Mouse (Mus musculus) CH12.LX (cell line): ENCODE results near the gene Per3. TPM values are rescaled to one million over a fixed set of nuclear protein-coding genes. Genes with fewer than 3 reads are reported as not detected.

Experiments
- DNase-seq: peaks from one replicate; pipeline ENCODE4 v3.0.0-alpha.2; 2013; ENCODE audit errors: extremely low read depth
- H3K27ac ChIP-seq: 2 replicates; pipeline ENCODE4 v1.5.1; 2012; ENCODE audit warnings: low read depth, mild to moderate bottlenecking, control low read depth, moderate library complexity; ENCODE audit not compliant: insufficient read depth
- H3K27me3 ChIP-seq: replicated peaks from 2 replicates; pipeline ENCODE3; 2012; ENCODE audit warnings: inconsistent platforms
- H3K36me3 ChIP-seq, 2 experiments: replicated peaks in 1 of 2; 2 replicates each; pipeline versions ENCODE3 to v1.6.1; 2012; ENCODE audit warnings: inconsistent platforms in 1 of 2, low read length in 1 of 2, mild to moderate bottlenecking in 1 of 2, mixed read lengths in 1 of 2, moderate library complexity in 1 of 2; ENCODE audit not compliant: control insufficient read depth in 1 of 2, insufficient read depth in 1 of 2
- H3K4me1 ChIP-seq, 2 experiments: 2 replicates each; pipeline ENCODE4 v1.6.1; 2012; ENCODE audit warnings: inconsistent platforms in 1 of 2, moderate library complexity in 1 of 2; ENCODE audit not compliant: insufficient read depth in 2 of 2, control insufficient read depth in 1 of 2
- H3K4me2 ChIP-seq: 2 replicates; pipeline ENCODE4 v1.6.1; 2012; ENCODE audit warnings: low read depth, mild to moderate bottlenecking, control low read depth; ENCODE audit not compliant: poor library complexity, insufficient read depth, severe bottlenecking
- H3K4me3 ChIP-seq, 3 experiments: fragments of 150-350 bp in 1 of 3; sonication (generic) in 1 of 3; replicated peaks in 1 of 3; 2 replicates each; pipeline versions ENCODE3 to v1.5.1; 2011 to 2012; ENCODE audit warnings: low read depth in 2 of 3, low read length in 2 of 3, mild to moderate bottlenecking in 2 of 3, moderate library complexity in 2 of 3, control low read depth in 1 of 3, improper control_type of control experiment in 1 of 3, inconsistent platforms in 1 of 3, mixed read lengths in 1 of 3; ENCODE audit not compliant: poor library complexity in 1 of 3
- H3K79me2 ChIP-seq: replicated peaks from 2 replicates; pipeline ENCODE4 v1.6.1; 2012; ENCODE audit warnings: mild to moderate bottlenecking, moderate library complexity; ENCODE audit not compliant: control insufficient read depth, poor library complexity, insufficient read depth, severe bottlenecking; ENCODE audit errors: extremely low read depth
- H3K9ac ChIP-seq: 2 replicates; pipeline ENCODE4 v1.6.1; 2012; ENCODE audit warnings: low read depth, mild to moderate bottlenecking, control low read depth, moderate library complexity; ENCODE audit not compliant: insufficient read depth
- H3K9me3 ChIP-seq: replicated peaks from 2 replicates; pipeline ENCODE3; 2012; ENCODE audit warnings: low read length, inconsistent platforms, mixed read lengths
- BHLHE40 ChIP-seq: IDR thresholded peaks from 2 replicates; pipeline ENCODE4 v1.6.1; 2011; ENCODE audit warnings: mild to moderate bottlenecking, low read depth, low read length, improper control_type of control experiment
- CHD2 ChIP-seq: IDR thresholded peaks from 2 replicates; pipeline ENCODE4 v1.6.1; 2011; ENCODE audit warnings: low read length, improper control_type of control experiment
- CTCF ChIP-seq, 2 experiments: IDR thresholded peaks in 1 of 2; conservative IDR thresholded peaks in 1 of 2; 2 replicates each; pipeline ENCODE4 v1.5.1; 2011 to 2012; ENCODE audit warnings: low read depth in 2 of 2, low read length in 2 of 2, improper control_type of control experiment in 1 of 2, inconsistent platforms in 1 of 2, mild to moderate bottlenecking in 1 of 2, moderate library complexity in 1 of 2
- EP300 ChIP-seq: IDR thresholded peaks from 2 replicates; pipeline ENCODE4 v1.6.1; 2011; ENCODE audit warnings: low read length, improper control_type of control experiment
- GABPA ChIP-seq: IDR thresholded peaks from 2 replicates; pipeline ENCODE4 v1.6.1; 2012; ENCODE audit warnings: low read depth, low read length, improper control_type of control experiment, inconsistent platforms; ENCODE audit not compliant: insufficient replicate concordance
- IRF4 ChIP-seq: IDR thresholded peaks from 2 replicates; pipeline ENCODE4 v1.6.1; 2014; ENCODE audit warnings: low read depth, mild to moderate bottlenecking, inconsistent platforms, low read length, improper control_type of control experiment
- JUND ChIP-seq: conservative IDR thresholded peaks from 2 replicates; pipeline ENCODE4 v1.6.1; 2011; ENCODE audit warnings: low read depth, low read length, improper control_type of control experiment
- KAT2A ChIP-seq: IDR thresholded peaks from 2 replicates; pipeline ENCODE4 v1.6.1; 2012; ENCODE audit warnings: low read length, improper control_type of control experiment, inconsistent platforms; ENCODE audit not compliant: insufficient replicate concordance
- MAX ChIP-seq: IDR thresholded peaks from 2 replicates; pipeline ENCODE4 v1.6.1; 2011; ENCODE audit warnings: low read length, improper control_type of control experiment
- MAZ ChIP-seq: IDR thresholded peaks from 2 replicates; pipeline ENCODE4 v1.6.1; 2012; ENCODE audit warnings: low read depth, mild to moderate bottlenecking, inconsistent platforms, low read length, improper control_type of control experiment, moderate library complexity
- MXI1 ChIP-seq: IDR thresholded peaks from 2 replicates; pipeline ENCODE4 v1.6.1; 2011; ENCODE audit warnings: mild to moderate bottlenecking, low read depth, low read length, improper control_type of control experiment
- MYC ChIP-seq: IDR thresholded peaks from 2 replicates; pipeline ENCODE4 v1.6.1; 2011; ENCODE audit warnings: low read depth, mild to moderate bottlenecking, improper control_type of control experiment, low read length
- NELFE ChIP-seq: IDR thresholded peaks from 2 replicates; pipeline ENCODE4 v1.6.1; 2011; ENCODE audit warnings: low read depth, low read length, improper control_type of control experiment
- RCOR1 ChIP-seq: conservative IDR thresholded peaks from 2 replicates; pipeline ENCODE4 v1.6.1; 2012; ENCODE audit warnings: low read depth, mild to moderate bottlenecking, inconsistent platforms, low read length, improper control_type of control experiment
- SIN3A ChIP-seq: IDR thresholded peaks from 2 replicates; pipeline ENCODE4 v1.6.1; 2012; ENCODE audit warnings: low read length, improper control_type of control experiment, inconsistent platforms
- SMC3 ChIP-seq: IDR thresholded peaks from 2 replicates; pipeline ENCODE4 v1.6.1; 2011; ENCODE audit warnings: low read depth, low read length, improper control_type of control experiment
- UBTF ChIP-seq: IDR thresholded peaks from 2 replicates; pipeline ENCODE4 v1.6.1; 2012; ENCODE audit warnings: low read depth, mild to moderate bottlenecking, inconsistent platforms, low read length, improper control_type of control experiment, moderate library complexity
- ZNF384 ChIP-seq: IDR thresholded peaks from 2 replicates; pipeline ENCODE4 v1.6.1; 2012; ENCODE audit warnings: low read depth, low read length, improper control_type of control experiment, inconsistent platforms
- dilution Hi-C: fragments of 300-500 bp; cut with MboI; formaldehyde crosslinking; loops from 2 replicates; pipeline ENCODE4 v1.14.3; 2020; ENCODE audit warnings: low sequenced_read_pairs; ENCODE audit not compliant: extremely low pct_unique_long_range_greater_than_20kb, extremely low pct_ligation_motif_present
- in situ Hi-C: fragments of 300-500 bp; cut with MboI; formaldehyde crosslinking; loops from 3 replicates; pipeline ENCODE4 v1.14.3; 2019; ENCODE audit warnings: low sequenced_read_pairs, low pct_ligation_motif_present, low pct_unique_long_range_greater_than_20kb, mixed read lengths
- polyA plus RNA-seq: library from polyadenylated mRNA; unstranded; fragments of >175 nt; gene quantifications from 2 replicates; pipeline ENCODE4 v1.2.1, GENCODE M21; 2012; ENCODE audit warnings: low read depth; ENCODE audit not compliant: insufficient read length
- total RNA-seq, 2 experiments: library from RNA; depleted of rRNA; stranded (reverse); fragments of 300-350 nt in 1 of 2; fragments of >200 nt in 1 of 2; gene quantifications; 2 replicates each; pipeline ENCODE4 v1.2.3; 2012 to 2014

The Per3 gene
- total and polyA plus RNA-seq, 3 experiments = 0.56 to 0.81 (median 0.74) TPM

DNA sequence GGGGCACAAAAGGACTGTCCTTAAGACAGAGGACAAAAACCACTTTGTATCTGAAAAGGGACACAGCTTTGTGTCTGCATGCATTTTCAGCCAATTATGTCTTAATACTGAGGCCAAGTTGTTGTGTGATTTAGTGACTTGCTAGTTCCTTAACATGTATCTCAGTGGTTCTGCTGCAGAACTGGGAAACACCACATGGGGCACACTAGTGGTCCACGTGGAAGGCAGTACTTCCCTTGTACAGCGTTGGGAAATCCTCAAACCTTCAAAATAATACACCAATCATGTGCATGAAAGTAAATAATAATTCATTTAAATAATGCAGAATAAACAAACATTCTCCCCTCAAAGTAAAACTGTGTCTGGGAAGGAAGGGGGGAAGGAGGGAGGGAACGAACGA, 24.3 kb upstream of the Per3 start:
- no peaks in the 10 kb centered on the region for H3K36me3 ChIP-seq
- no peak overlapping the region for H3K27ac ChIP-seq
- no peak for DNase-seq
- no peak overlapping the region for H3K4me2 ChIP-seq
- H3K4me1 ChIP-seq = no peaks in the 10 kb centered on the region
- H3K79me2 ChIP-seq = no peaks in the 10 kb centered on the region
- in situ Hi-C loops (no loop called here), dilution Hi-C loops (no loop called here)
- peaks cover 20% of the 10 kb centered on the region for H3K27me3 ChIP-seq
- no peak overlapping the region for H3K9ac ChIP-seq
- TF ChIP-seq RCOR1 (no peak), MAX (peak; percentile 72), ZNF384 (no peak), GABPA (no peak), CTCF (conservative IDR thresholded peaks at IDR 0.05 in 1 of 2, IDR thresholded peaks at IDR 0.05 in 1 of 2; ENCODE audit: low read depth in 2 of 2, low read length in 2 of 2) (peak in 1 of 2 experiments; percentile 27; a peak in 1 of 4 replicates), MAZ (no peak), IRF4 (no peak), MYC (peak; percentile 69), CHD2 (no peak)
- TF ChIP-seq, all 38 proteins: peak for 3
- no peak overlapping the region for H3K4me3 ChIP-seq
- H3K9me3 ChIP-seq = no peaks in the 10 kb centered on the region

DNA sequence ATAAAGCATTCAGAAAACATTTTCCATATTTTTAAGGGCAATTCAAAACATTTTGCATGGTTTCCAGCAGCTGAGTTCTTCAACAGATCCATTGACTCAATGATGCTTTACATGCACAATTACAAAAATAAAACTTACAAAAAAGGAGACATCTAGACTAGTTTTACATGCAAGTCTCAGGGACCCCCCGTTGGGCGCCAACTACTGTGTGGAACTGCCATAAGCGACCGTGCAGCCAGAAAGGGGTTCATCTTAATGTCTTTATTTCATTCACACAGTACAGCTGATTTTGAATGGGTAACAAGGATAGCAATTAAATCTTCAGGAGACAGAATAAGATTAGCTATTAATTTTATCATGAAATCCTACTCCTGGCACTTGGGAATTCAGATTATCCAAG, 15.1 kb upstream of the Per3 start:
- H3K27me3 ChIP-seq = no peaks in the 10 kb centered on the region
- H3K4me3 ChIP-seq = no peak overlapping the region
- no peak overlapping the region for H3K27ac ChIP-seq
- TF ChIP-seq ZNF384 (no peak), SIN3A (no peak), JUND (no peak), KAT2A (no peak), SMC3 (no peak), UBTF (no peak), NELFE (no peak), MXI1 (no peak), EP300 (no peak), BHLHE40 (no peak), MYC (no peak)
- peaks cover 3 to 10% of the 10 kb centered on the region in 2 experiments; a peak in 2 of 4 replicates for H3K4me1 ChIP-seq
- H3K9me3 ChIP-seq = peaks cover 19% of the 10 kb centered on the region
- DNase-seq = no peak
- H3K79me2 ChIP-seq = peaks cover 7% of the 10 kb centered on the region
- no peak overlapping the region for H3K9ac ChIP-seq
- dilution Hi-C loops (no loop called here), in situ Hi-C loops (no loop called here)
- no peak overlapping the region for H3K4me2 ChIP-seq
- peaks cover 2 to 13% of the 10 kb centered on the region in 2 experiments for H3K36me3 ChIP-seq
